Mouse (Mus musculus) embryo, embryonic 9.5 days (tissue): ENCODE results near the gene Spin1.
"Not testable (repeated sequence)": the region's sequence is repeated elsewhere in the genome, so short reads cannot be mapped to it uniquely, and the experiment has no call there.

Experiments
- DNase-seq: peaks from one replicate; pipeline ENCODE4 v3.0.0-alpha.2; 2017; ENCODE audit errors: extremely low spot score

Spin1 gene

GRCm38 (mm10) chr13:51094323-51095195 lies 6.1 kb upstream of the Spin1 start:
- DNase-seq = no peak

GRCm38 (mm10) chr13:51095196-51095715 lies 5.4 kb upstream of the Spin1 start:
- DNase-seq = no peak

GRCm38 (mm10) chr13:51096644-51097043 lies 4.0 kb upstream of the Spin1 start:
- DNase-seq = no peak

GRCm38 (mm10) chr13:51099560-51100232 lies 984 bp upstream of the Spin1 start:
- DNase-seq = no peak

- DNase-seq = peak; percentile 81
Observed at GRCm38 (mm10) chr13:51101016-51101776, 516 bp downstream of the Spin1 start.

GRCm38 (mm10) chr13:51101777-51102132 lies 1.1 kb downstream of the Spin1 start:
- DNase-seq = no peak

GRCm38 (mm10) chr13:51103111-51103725 lies 2.5 kb downstream of the Spin1 start:
- no peak for DNase-seq

- DNase-seq = no peak
Observed at GRCm38 (mm10) chr13:51103861-51104650, 3.4 kb downstream of the Spin1 start.

- no peak for DNase-seq
Observed at GRCm38 (mm10) chr13:51105861-51106655, 5.4 kb downstream of the Spin1 start.

GRCm38 (mm10) chr13:51106816-51107215 lies 6.1 kb downstream of the Spin1 start:
- no peak for DNase-seq

GRCm38 (mm10) chr13:51109517-51109916 lies 8.8 kb downstream of the Spin1 start:
- no peak for DNase-seq

- DNase-seq = not testable (repeated sequence)
Observed at GRCm38 (mm10) chr13:51114398-51114797, 13.7 kb downstream of the Spin1 start.

GRCm38 (mm10) chr13:51115762-51116161 lies 15.1 kb downstream of the Spin1 start:
- no peak for DNase-seq

GRCm38 (mm10) chr13:51120734-51121133 lies 20.1 kb downstream of the Spin1 start:
- peak; percentile 20 for DNase-seq

GRCm38 (mm10) chr13:51121966-51122365 lies 21.3 kb downstream of the Spin1 start:
- no peak for DNase-seq

- no peak for DNase-seq
Observed at GRCm38 (mm10) chr13:51122771-51123170, 22.1 kb downstream of the Spin1 start.

GRCm38 (mm10) chr13:51125357-51125756 lies 24.7 kb downstream of the Spin1 start:
- DNase-seq = no peak

GRCm38 (mm10) chr13:51127906-51128305 lies 27.2 kb downstream of the Spin1 start:
- DNase-seq = no peak

GRCm38 (mm10) chr13:51128417-51128816 lies 27.7 kb downstream of the Spin1 start:
- no peak for DNase-seq

- no peak for DNase-seq
Observed at GRCm38 (mm10) chr13:51131179-51131578, 30.5 kb downstream of the Spin1 start.
